Mouse (Mus musculus): Measurements from ENCODE around the gene Ubald2. TPM values are rescaled to one million over a fixed set of nuclear protein-coding genes. Genes with fewer than 3 reads are reported as not detected.

The Ubald2 gene
- polyA plus RNA-seq, 1 experiment: 443 TPM

- Histone ChIP-seq H3K36me3 (ENCODE audit: control insufficient read depth, insufficient read depth, low read length, poor library complexity, severe bottlenecking) (peaks cover 46% of the 10 kb centered on the region), H3K4me3 (ENCODE audit: low read depth, low read length) (no peak overlapping the region), H3K9ac (ENCODE audit: low read depth, poor library complexity, severe bottlenecking) (no peak overlapping the region), H3K4me1 (ENCODE audit: control insufficient read depth, insufficient read depth, low read length) (no peaks in the 10 kb centered on the region), H3K27me3 (ENCODE audit: control insufficient read depth, insufficient read depth, low read length, poor library complexity, severe bottlenecking) (no peaks in the 10 kb centered on the region), H3K27ac (ENCODE audit: insufficient read depth, low read length) (no peak overlapping the region), H3K9me3 (replicated peaks; ENCODE audit: control insufficient read depth, insufficient read depth, low read length, poor library complexity, severe bottlenecking) (no peaks in the 10 kb centered on the region)
- TF ChIP-seq EP300 (IDR thresholded peaks at IDR 0.05; ENCODE audit: insufficient read depth, low read depth, low read length) (no peak), POLR2A (IDR thresholded peaks at IDR 0.05; ENCODE audit: insufficient read depth, low read length) (no peak), CTCF (IDR thresholded peaks at IDR 0.05; ENCODE audit: low read depth, low read length) (no peak)
Observed at GRCm38 (mm10) chr11:116472275-116472674, 38.4 kb downstream of the Ubald2 start.

- Histone ChIP-seq H3K9ac (ENCODE audit: low read depth, poor library complexity, severe bottlenecking) (no peak overlapping the region), H3K4me1 (ENCODE audit: control insufficient read depth, insufficient read depth, low read length) (no peaks in the 10 kb centered on the region), H3K9me3 (replicated peaks; ENCODE audit: control insufficient read depth, insufficient read depth, low read length, poor library complexity, severe bottlenecking) (no peaks in the 10 kb centered on the region), H3K36me3 (ENCODE audit: control insufficient read depth, insufficient read depth, low read length, poor library complexity, severe bottlenecking) (peaks cover 69% of the 10 kb centered on the region), H3K27ac (ENCODE audit: insufficient read depth, low read length) (no peak overlapping the region), H3K4me3 (ENCODE audit: low read depth, low read length) (no peak overlapping the region), H3K27me3 (ENCODE audit: control insufficient read depth, insufficient read depth, low read length, poor library complexity, severe bottlenecking) (no peaks in the 10 kb centered on the region)
- TF ChIP-seq EP300 (IDR thresholded peaks at IDR 0.05; ENCODE audit: insufficient read depth, low read depth, low read length): no peak
- no peak for TF ChIP-seq CTCF (IDR thresholded peaks at IDR 0.05; ENCODE audit: low read depth, low read length)
- no peak for TF ChIP-seq POLR2A (IDR thresholded peaks at IDR 0.05; ENCODE audit: insufficient read depth, low read length)
Observed at GRCm38 (mm10) chr11:116476041-116476440, 42.1 kb downstream of the Ubald2 start.

DNA sequence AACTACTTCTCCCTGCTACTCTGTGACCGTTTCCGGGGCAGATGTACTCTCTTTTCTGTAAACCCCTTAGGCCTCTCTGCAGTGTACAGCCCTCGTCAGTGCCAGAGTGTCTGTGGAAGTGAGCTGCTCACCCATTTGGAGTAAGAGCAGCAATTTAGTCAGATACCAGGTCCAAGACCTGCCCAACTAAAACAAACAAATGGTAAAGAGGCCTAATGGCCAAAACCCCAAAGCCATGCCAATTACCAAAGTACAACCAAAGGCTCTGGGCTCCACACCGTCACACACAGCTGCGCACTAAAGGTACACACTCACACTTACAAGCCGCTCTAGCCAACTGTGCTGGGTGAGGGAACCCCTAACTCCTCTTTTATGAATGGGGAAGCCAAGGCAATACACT, 42.8 kb downstream of the Ubald2 start:
- Histone ChIP-seq H3K4me3 (ENCODE audit: low read depth, low read length) (no peak overlapping the region), H3K27ac (ENCODE audit: insufficient read depth, low read length) (no peak overlapping the region), H3K36me3 (ENCODE audit: control insufficient read depth, insufficient read depth, low read length, poor library complexity, severe bottlenecking) (peaks cover 63% of the 10 kb centered on the region), H3K9ac (ENCODE audit: low read depth, poor library complexity, severe bottlenecking) (no peak overlapping the region), H3K9me3 (replicated peaks; ENCODE audit: control insufficient read depth, insufficient read depth, low read length, poor library complexity, severe bottlenecking) (no peaks in the 10 kb centered on the region), H3K27me3 (ENCODE audit: control insufficient read depth, insufficient read depth, low read length, poor library complexity, severe bottlenecking) (no peaks in the 10 kb centered on the region), H3K4me1 (ENCODE audit: control insufficient read depth, insufficient read depth, low read length) (no peaks in the 10 kb centered on the region)
- TF ChIP-seq CTCF (IDR thresholded peaks at IDR 0.05; ENCODE audit: low read depth, low read length) (no peak), EP300 (IDR thresholded peaks at IDR 0.05; ENCODE audit: insufficient read depth, low read depth, low read length) (no peak), POLR2A (IDR thresholded peaks at IDR 0.05; ENCODE audit: insufficient read depth, low read length) (no peak)

GRCm38 (mm10) chr11:116477160-116477759, 43.4 kb downstream of the Ubald2 start:
- no peak overlapping the region for H3K27ac ChIP-seq (ENCODE audit: insufficient read depth, low read length)
- TF ChIP-seq POLR2A (IDR thresholded peaks at IDR 0.05; ENCODE audit: insufficient read depth, low read length): no peak
- no peak for TF ChIP-seq EP300 (IDR thresholded peaks at IDR 0.05; ENCODE audit: insufficient read depth, low read depth, low read length)
- TF ChIP-seq CTCF (IDR thresholded peaks at IDR 0.05; ENCODE audit: low read depth, low read length): no peak

DNA sequence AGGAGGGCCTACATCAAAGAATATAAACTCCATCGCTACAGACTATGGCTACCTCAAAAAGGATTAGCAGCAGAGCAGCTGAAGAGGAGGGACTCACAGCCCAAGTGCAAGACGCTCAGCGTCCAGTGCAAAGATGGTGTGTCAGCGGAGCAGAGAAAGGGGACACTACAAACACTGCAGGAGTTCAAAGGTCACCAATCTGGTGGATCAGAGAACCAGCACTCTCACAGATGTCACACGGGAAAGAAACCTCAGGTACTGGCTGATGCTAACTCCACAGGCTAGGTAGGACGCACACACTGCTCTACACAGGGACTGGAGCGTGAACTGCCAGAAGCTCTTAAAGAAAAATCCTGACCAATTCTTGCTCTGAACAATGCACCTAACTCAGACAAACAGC, 45.1 kb downstream of the Ubald2 start:
- Histone ChIP-seq H3K9me3 (replicated peaks; ENCODE audit: control insufficient read depth, insufficient read depth, low read length, poor library complexity, severe bottlenecking) (no peaks in the 10 kb centered on the region), H3K9ac (ENCODE audit: low read depth, poor library complexity, severe bottlenecking) (no peak overlapping the region), H3K4me1 (ENCODE audit: control insufficient read depth, insufficient read depth, low read length) (no peaks in the 10 kb centered on the region), H3K27ac (ENCODE audit: insufficient read depth, low read length) (no peak overlapping the region), H3K27me3 (ENCODE audit: control insufficient read depth, insufficient read depth, low read length, poor library complexity, severe bottlenecking) (no peaks in the 10 kb centered on the region), H3K4me3 (ENCODE audit: low read depth, low read length) (no peak overlapping the region), H3K36me3 (ENCODE audit: control insufficient read depth, insufficient read depth, low read length, poor library complexity, severe bottlenecking) (peaks cover 67% of the 10 kb centered on the region)
- TF ChIP-seq EP300 (IDR thresholded peaks at IDR 0.05; ENCODE audit: insufficient read depth, low read depth, low read length): no peak
- TF ChIP-seq CTCF (IDR thresholded peaks at IDR 0.05; ENCODE audit: low read depth, low read length): no peak
- no peak for TF ChIP-seq POLR2A (IDR thresholded peaks at IDR 0.05; ENCODE audit: insufficient read depth, low read length)

More at GRCm38 (mm10) chr11:116477160-116477759, 43.4 kb downstream of the Ubald2 start:
- H3K4me1 ChIP-seq (ENCODE audit: control insufficient read depth, insufficient read depth, low read length): no peaks in the 10 kb centered on the region
- H3K9ac ChIP-seq (ENCODE audit: low read depth, poor library complexity, severe bottlenecking): no peak overlapping the region
- H3K36me3 ChIP-seq (ENCODE audit: control insufficient read depth, insufficient read depth, low read length, poor library complexity, severe bottlenecking): peaks cover 64% of the 10 kb centered on the region
- no peaks in the 10 kb centered on the region for H3K27me3 ChIP-seq (ENCODE audit: control insufficient read depth, insufficient read depth, low read length, poor library complexity, severe bottlenecking)
- no peaks in the 10 kb centered on the region for H3K9me3 ChIP-seq (replicated peaks; ENCODE audit: control insufficient read depth, insufficient read depth, low read length, poor library complexity, severe bottlenecking)
- H3K4me3 ChIP-seq (ENCODE audit: low read depth, low read length): no peak overlapping the region

GRCm38 (mm10) chr11:116479832-116480231, 45.9 kb downstream of the Ubald2 start:
- Histone ChIP-seq H3K27me3 (ENCODE audit: control insufficient read depth, insufficient read depth, low read length, poor library complexity, severe bottlenecking) (no peaks in the 10 kb centered on the region), H3K36me3 (ENCODE audit: control insufficient read depth, insufficient read depth, low read length, poor library complexity, severe bottlenecking) (peaks cover 70% of the 10 kb centered on the region), H3K4me3 (ENCODE audit: low read depth, low read length) (no peak overlapping the region), H3K9ac (ENCODE audit: low read depth, poor library complexity, severe bottlenecking) (no peak overlapping the region), H3K27ac (ENCODE audit: insufficient read depth, low read length) (no peak overlapping the region), H3K9me3 (replicated peaks; ENCODE audit: control insufficient read depth, insufficient read depth, low read length, poor library complexity, severe bottlenecking) (no peaks in the 10 kb centered on the region), H3K4me1 (ENCODE audit: control insufficient read depth, insufficient read depth, low read length) (no peaks in the 10 kb centered on the region)
- no peak for TF ChIP-seq EP300 (IDR thresholded peaks at IDR 0.05; ENCODE audit: insufficient read depth, low read depth, low read length)
- no peak for TF ChIP-seq POLR2A (IDR thresholded peaks at IDR 0.05; ENCODE audit: insufficient read depth, low read length)
- TF ChIP-seq CTCF (IDR thresholded peaks at IDR 0.05; ENCODE audit: low read depth, low read length): no peak
